Mouse (Mus musculus): ENCODE data around the gene Dvl2. TPM values are rescaled to one million over a fixed set of nuclear protein-coding genes. Genes with fewer than 3 reads are reported as not detected.
A peak's percentile ranks its signal among the peaks of the same experiment; 100 is the strongest.
"Not testable (repeated sequence)": the region's sequence is repeated elsewhere in the genome, so short reads cannot be mapped to it uniquely, and the experiment has no call there.

The Dvl2 gene
- total RNA-seq, 2 experiments from 2014 or later: 7.2 to 9.2 TPM

- intact Hi-C loops (cut with DNase I): loop anchor here (10.0 kb wide), 1 partner anchor 655 kb away; the partner anchor contains the start of genes Eno3 and Pfn1
- DNase-seq: no peak
Measured at GRCm38 (mm10) chr11:69999666-70000065, 729 bp upstream of the Dvl2 start.

DNA sequence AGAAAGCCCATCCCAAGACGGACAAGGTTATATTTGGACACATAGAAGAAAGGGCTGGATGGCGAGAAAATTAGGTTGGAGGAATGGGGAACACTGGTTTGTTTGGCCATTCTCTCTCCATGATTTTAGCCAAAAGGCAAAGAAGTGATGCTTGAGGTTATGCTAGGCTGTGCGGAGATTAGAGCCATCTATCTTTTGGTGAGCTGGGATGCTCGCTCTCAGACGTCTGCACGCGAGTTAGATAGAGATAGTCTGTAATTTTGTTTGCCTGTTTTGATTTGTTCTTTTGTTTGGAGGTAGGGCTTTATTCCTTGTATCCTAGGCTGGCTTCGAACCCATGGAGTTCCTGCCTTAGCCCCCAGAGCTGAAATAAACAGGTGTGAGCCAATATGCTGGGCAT lies 764 bp downstream of the Dvl2 start:
- DNase-seq: no peak
- intact Hi-C loops (cut with DNase I): no loop called here

- intact Hi-C loops (cut with DNase I): loop anchor here (2.0 kb wide), 1 partner anchor 51 kb away; no protein-coding TSS in a partner anchor
- DNase-seq: peak in 1 of 2 experiments; percentile 56
Measured at GRCm38 (mm10) chr11:70001865-70002264, 1.5 kb downstream of the Dvl2 start.

DNA sequence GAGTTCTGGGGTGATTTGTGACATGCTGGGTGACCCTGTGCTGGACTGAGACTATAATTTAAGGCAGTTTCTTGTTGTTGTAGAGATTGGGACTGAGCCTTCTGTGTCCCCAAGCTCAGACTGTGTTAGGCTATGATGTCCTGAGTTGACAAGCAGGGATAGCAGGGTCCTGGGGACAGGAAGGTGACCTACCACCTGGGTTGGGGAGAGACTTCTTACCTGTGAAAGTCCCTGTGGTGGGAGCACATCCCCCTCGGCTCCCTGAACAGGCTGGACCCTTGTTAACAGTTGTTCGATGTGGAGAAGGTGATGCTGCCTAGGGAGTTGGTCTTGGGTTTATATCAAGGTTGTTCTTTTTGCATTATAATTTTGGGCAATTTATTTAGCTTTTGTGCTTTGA lies 2.1 kb downstream of the Dvl2 start:
- intact Hi-C loops (cut with DNase I): loop anchor here (2.0 kb wide), 1 partner anchor 50 kb away; no protein-coding TSS in a partner anchor
- DNase-seq: no peak

GRCm38 (mm10) chr11:70005521-70005920 lies 5.1 kb downstream of the Dvl2 start:
- DNase-seq: no peak
- intact Hi-C loops (cut with DNase I): loop anchor here (2.0 kb wide), 1 partner anchor 71 kb away; the partner anchor contains the start of gene Ybx2

GRCm38 (mm10) chr11:70010033-70010432 lies 9.6 kb downstream of the Dvl2 start:
- no peak for DNase-seq
- intact Hi-C loops (cut with DNase I): no loop called here

DNA sequence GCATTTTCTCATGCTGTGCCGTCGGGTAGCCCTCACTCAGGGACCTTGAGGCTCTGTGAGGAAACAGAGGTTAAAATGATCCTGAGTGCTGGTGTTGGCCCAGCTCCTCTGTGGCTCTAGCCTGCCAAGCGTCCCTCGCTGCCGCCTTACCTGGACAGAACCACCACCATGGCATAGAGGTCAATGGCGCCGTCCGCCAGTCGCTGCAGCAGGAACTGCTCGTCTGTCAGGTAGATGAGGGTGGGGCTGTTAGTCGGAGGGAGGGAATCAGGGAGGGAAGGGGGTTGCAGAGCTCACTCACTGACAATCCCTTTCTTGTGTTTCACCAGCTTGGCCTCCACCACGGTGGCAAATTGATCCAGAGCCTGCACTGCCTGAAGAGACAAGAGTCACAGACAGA lies 10.2 kb downstream of the Dvl2 start:
- DNase-seq: no peak
- intact Hi-C loops (cut with DNase I): no loop called here

GRCm38 (mm10) chr11:70010961-70011360 lies 10.6 kb downstream of the Dvl2 start:
- intact Hi-C loops (cut with DNase I): no loop called here
- no peak for DNase-seq

- intact Hi-C loops (cut with DNase I): no loop called here
- DNase-seq: no peak
Measured at GRCm38 (mm10) chr11:70012931-70013330, 12.5 kb downstream of the Dvl2 start.

- no peak for DNase-seq
- intact Hi-C loops (cut with DNase I): no loop called here
Measured at GRCm38 (mm10) chr11:70013408-70013807, 13.0 kb downstream of the Dvl2 start.

DNA sequence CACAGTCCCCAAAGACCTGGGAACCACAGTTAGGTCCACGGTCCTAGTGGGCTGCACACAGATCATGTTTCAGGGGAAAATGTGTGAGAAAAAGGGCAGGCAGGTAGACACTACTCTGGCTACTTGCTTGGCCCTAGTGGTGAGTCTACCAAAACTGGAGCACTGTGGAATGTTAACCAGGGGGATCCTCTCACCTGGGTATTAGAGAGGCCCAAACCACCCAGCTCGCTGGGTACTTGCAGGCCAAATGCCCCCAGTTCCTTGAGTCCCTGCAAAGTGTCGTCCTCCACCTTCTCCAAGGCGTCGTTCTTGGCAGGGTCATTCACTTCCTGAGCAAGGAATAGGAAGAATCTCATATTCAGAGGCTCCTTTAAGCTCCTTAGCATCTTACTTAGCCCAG lies 13.7 kb downstream of the Dvl2 start:
- intact Hi-C loops (cut with DNase I): no loop called here
- no peak for DNase-seq

DNA sequence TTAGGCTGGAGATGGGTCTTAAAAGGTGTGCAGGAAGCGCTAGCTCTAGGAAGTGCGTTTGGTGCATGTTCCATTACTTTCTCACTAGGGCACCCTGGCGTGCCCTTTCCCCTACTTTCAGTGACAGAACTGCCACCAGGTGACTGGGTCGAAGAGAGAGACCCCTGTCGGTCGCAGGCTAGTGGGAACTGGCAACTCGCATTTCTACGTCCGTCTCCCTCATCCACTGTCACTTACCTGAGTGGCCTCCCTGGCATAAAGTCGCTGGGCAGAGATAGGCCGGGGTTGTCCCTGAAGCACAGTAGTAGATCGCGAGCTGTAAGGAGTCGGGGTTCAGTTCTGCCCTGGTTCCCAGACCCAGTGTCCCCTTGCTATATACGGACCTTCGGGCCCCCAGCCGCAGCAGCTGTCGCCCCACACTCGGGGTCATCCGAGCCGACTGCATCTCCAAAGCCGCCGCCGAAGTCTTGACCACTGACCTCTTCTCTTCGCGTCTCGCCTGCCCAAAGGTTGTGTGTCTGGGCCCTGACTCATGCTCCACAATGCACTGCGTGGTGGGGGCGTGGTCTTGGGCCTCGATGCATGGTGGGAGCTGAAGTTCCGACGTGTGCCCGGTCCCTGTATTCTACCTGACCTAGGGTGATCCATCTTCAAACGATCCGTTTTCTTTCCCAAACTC lies 14.6 kb downstream of the Dvl2 start, which contains the start of gene Acadvl:
Gene Acadvl (minus strand): TSS at position 532 of the 679 bp plus-strand sequence.
- DNase-seq: peak; percentile 86 to 88
- intact Hi-C loops (cut with DNase I): no loop called here

DNA sequence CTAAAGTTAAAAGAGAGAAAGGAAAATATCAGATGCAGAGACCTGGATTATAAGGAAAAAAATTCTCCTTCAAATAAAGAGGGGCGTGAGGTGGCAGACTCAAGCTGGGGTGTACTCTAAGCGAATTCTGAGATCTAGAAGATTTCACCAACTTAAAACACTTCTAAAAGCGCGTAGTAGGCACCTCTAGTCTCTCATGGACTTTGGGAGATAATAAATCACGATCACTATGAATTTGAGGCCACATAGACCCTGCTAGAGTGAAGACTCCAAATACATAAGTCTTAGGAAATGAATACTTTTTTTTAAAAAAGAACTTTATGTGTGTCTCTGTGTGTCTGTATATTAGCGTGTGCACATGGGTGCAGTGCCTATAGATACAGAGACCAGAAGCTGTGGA lies 15.3 kb downstream of the Dvl2 start:
- intact Hi-C loops (cut with DNase I): no loop called here
- DNase-seq: no peak

DNA sequence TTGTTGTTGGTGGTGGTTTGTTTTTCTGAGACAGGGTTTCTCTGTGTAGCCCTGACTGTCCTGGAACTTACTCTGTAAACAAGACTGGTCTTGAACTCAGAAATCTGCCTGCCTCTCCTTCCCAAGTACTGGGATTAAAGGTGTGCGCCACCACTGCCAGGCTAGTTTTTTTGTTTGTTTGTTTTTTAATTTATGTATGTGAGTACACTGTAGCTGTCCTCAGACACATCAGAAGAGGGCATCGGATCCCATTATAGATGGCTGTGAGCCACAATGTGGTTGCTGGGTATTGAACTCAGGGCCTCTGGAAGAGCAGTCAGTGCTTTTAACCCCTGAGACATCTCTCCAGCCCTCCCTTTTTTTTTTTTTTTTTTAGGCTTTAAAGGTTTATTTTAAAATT lies 15.8 kb downstream of the Dvl2 start:
- DNase-seq; intact Hi-C loops (cut with DNase I): not testable (repeated sequence)

GRCm38 (mm10) chr11:70016669-70017068 lies 16.3 kb downstream of the Dvl2 start, which contains the start of gene Dlg4:
Gene Dlg4 (plus strand): TSS chr11:70016942.
- DNase-seq: no peak
- intact Hi-C loops (cut with DNase I): no loop called here

DNA sequence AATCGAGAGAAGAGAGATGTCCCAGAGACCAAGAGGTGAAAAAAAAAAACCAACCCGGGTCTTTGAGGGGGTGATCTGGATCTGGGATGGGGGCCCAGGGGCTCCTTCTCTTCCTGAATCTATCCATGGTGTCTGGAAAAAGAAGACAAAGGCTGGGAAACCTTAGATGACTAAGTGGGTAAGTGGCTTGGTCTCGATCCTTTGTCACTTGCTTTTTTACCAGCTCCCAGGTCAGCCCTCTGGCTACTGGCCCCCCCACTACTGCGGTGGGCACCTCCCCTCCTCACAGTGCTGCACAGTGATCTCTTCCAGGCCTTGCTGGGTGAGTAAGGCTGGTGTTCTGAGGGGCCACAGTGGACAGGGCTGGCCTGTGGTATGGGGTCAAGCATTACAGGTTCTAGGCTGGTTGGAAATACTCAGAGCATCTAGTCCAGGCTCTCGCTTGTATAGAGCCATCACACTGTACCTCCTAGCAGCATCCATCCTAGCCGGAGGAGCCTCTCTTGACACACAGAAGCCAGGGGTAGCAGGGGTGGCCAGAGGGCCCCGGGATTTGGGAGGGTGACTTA lies 16.9 kb downstream of the Dvl2 start:
- DNase-seq: no peak
- intact Hi-C loops (cut with DNase I): no loop called here

DNA sequence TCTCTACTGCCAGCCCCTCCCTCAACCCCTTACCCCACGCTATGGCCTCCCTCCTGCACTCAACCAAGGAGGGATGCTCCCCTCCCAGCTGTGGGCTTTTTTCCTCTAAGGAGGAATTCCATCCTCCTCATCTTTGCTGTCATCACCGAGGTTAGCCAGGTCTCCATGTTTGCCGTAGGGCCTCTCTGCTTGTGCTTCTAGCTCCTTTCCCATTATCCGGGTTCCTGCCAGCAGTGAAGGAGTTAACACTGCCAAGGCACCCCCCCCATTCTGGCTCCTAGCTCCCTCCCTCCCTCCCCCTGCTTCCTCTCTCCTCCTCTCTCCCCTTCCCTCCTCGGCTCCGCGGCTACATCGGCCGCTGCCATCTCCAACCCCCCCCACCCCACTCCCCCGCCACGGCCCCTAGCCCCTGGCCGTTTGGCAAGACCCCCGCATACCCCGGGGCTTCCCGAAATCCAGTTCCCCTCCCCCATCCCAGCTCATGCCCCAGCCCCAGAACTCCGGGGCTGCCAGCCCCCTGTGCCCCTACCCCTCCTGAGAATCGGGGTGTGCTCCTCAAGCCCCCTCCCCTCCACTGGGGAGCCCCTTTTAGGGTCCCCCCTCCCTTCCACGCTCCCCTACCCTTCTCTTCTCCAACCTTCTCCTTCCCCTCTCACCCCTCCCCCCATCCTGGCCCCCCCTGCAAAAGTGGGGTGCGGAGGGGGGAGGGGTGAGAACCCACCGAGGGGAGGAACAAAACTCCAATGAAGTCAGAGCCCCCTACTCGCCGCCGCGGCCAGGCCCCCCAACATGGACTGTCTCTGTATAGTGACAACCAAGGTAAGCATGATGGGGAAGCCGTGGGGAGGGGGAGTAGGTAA lies 18.0 kb downstream of the Dvl2 start:
- DNase-seq: peak in 1 of 2 experiments; percentile 63
- intact Hi-C loops (cut with DNase I): no loop called here

- intact Hi-C loops (cut with DNase I): no loop called here
- DNase-seq: no peak
Measured at GRCm38 (mm10) chr11:70019495-70020021, 19.2 kb downstream of the Dvl2 start.

DNA sequence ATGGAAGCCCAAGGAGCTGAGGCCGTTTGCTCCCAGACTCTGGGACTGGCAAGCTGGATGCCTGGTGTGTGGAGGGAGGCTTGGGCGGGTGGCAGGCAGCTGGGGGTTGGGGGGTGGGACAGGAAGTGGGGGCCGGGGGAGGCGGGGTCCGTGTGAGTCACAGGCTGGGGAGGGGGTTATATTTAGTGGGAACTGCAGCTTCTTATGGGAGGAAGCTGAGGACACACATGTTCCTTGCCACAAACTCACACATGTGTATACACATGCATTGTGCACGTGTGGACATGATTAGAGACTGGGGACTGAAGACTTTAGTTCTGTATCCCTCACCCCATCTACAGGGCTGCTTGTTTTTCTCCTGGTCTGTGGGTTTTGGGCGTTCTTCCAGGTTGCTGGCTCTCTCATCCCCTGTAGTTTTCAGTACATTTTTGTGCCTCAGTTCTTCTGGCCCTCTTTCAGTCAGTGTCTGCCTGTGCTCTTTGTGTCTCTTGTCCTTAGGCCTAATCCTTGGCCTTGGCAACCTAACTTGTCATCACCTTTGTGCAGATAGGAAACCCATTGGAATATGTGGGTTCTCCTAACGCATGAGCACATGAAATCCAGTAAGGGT lies 19.7 kb downstream of the Dvl2 start:
- intact Hi-C loops (cut with DNase I): no loop called here

DNA sequence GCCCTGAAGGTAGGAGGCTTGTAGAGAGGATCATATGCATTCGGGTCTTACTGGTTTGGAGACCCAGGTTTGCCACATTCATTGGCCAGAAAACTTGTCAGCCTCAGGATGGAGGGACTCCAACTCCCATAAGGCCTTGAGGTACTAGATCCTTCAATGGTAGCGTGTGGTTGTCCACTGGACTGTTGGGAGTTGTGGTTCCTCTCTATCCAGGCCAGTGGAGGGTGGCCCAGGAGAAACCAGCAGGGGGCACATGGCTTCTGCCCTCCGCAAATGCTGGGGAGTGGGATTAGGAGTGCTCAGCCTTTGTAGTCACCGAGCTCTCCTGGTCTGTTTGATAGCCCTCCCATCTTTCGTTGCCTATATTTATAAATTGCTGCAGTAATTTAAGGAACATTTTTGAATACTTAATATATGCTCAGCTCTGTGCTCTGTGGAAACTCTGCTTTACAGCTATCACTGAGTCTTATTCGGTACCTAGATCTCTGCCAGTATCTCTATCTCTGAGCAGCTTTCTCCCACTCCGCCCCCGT lies 20.4 kb downstream of the Dvl2 start:
- intact Hi-C loops (cut with DNase I): no loop called here
- DNase-seq: peak; percentile 69 to 78

More for the DNA sequence above, 19.7 kb downstream of the Dvl2 start:
- no peak for DNase-seq
